Mouse (Mus musculus) kidney, postnatal 0 days (tissue): ENCODE results near the gene Selenon. TPM values are rescaled to one million over a fixed set of nuclear protein-coding genes. Genes with fewer than 3 reads are reported as not detected.

Experiments
- ATAC-seq: fragments of 200-750 bp; cut with Nextera tagmentation; replicated peaks from 2 replicates; pipeline ENCODE4 v1.8.0; 2017; ENCODE audit warnings: low read depth, moderate number of reproducible peaks, moderate TSS enrichment, moderate library complexity; ENCODE audit not compliant: low FRiP score
- DNase-seq: peaks from one replicate; pipeline ENCODE4 v3.0.0-alpha.2; 2016; ENCODE audit warnings: low spot score
- H3K27ac ChIP-seq: fragments of 300-500 bp; sonication (generic); 2 replicates; pipeline ENCODE4 v1.5.1; 2014; ENCODE audit warnings: mild to moderate bottlenecking
- H3K27me3 ChIP-seq: fragments of 300-500 bp; sonication (generic); 2 replicates; pipeline ENCODE4 v1.6.1; 2014; ENCODE audit warnings: low read length, mixed read lengths; ENCODE audit not compliant: insufficient read depth
- H3K36me3 ChIP-seq: fragments of 300-500 bp; sonication (generic); 2 replicates; pipeline ENCODE4 v1.6.1; 2014; ENCODE audit warnings: low read length, mixed read lengths; ENCODE audit not compliant: insufficient read depth
- H3K4me1 ChIP-seq: fragments of 300-500 bp; sonication (generic); replicated peaks from 2 replicates; pipeline ENCODE4 v1.6.1; 2014; ENCODE audit warnings: antibody characterized with exemption, low read length, mixed read lengths; ENCODE audit not compliant: insufficient read depth
- H3K4me2 ChIP-seq: fragments of 300-500 bp; sonication (generic); 2 replicates; pipeline ENCODE4 v1.6.1; 2014; ENCODE audit warnings: mild to moderate bottlenecking, low read length, moderate library complexity, mixed read lengths
- H3K4me3 ChIP-seq: fragments of 300-500 bp; sonication (generic); replicated peaks from 2 replicates; pipeline ENCODE4 v1.5.1; 2014; ENCODE audit warnings: low read depth, low read length
- H3K9ac ChIP-seq: fragments of 300-500 bp; sonication (generic); 2 replicates; pipeline ENCODE4 v1.6.1; 2014; ENCODE audit warnings: low read depth, low read length
- H3K9me3 ChIP-seq: fragments of 300-500 bp; sonication (generic); replicated peaks from 2 replicates; pipeline ENCODE4 v1.6.1; 2016; ENCODE audit warnings: low read length, inconsistent platforms, mixed read lengths
- CTCF ChIP-seq: IDR thresholded peaks from 2 replicates; pipeline ENCODE4 v1.5.1; 2016; ENCODE audit warnings: antibody characterized with exemption, low read depth, mild to moderate bottlenecking, moderate library complexity
- WGBS: fragments of 180-500 bp; shearing (Covaris S2); extraction: QIAGEN DNeasy Blood & Tissue Kit; methylation state at CpG from one replicate; pipeline ENCODE4 v1.1.7; 2014; 5-methylcytosine and 5-hydroxymethylcytosine counted together
- polyA plus RNA-seq: library from polyadenylated mRNA; unstranded; fragments of >200 nt; fragmentation: Nextera tagmentation; extraction: Ambion mirVana; gene quantifications from 2 replicates; pipeline ENCODE4 v1.2.1, GENCODE M21; 2015

Gene Selenon
- polyA plus RNA-seq, 1 experiment from 2014 or later: 27.9 TPM

DNA sequence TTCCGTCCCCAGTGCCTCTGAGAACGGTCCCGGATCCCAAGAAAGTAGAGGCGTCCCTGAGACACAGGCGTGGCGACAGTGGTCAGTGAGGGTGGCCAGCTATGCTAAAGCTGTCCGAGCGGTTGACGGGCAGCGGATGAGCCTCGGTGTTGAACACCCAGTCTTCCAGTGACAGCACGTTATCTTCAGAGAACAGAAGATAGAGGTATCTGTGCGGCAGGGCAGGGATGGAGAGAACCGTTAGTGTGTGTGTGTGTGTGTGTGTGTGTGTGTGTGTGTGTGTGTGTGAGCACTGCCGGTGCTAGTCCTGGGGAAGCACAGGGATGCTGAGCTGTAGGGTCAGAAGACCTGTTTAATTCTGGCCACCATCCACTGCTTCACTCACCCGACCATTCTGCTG lies 11.7 kb upstream of the Selenon start:
- Histone ChIP-seq H3K4me2 (no peak overlapping the region), H3K36me3 (no peaks in the 10 kb centered on the region), H3K4me3 (no peak overlapping the region), H3K9me3 (no peaks in the 10 kb centered on the region), H3K4me1 (no peaks in the 10 kb centered on the region), H3K27ac (no peak overlapping the region), H3K9ac (no peak overlapping the region), H3K27me3 (no peaks in the 10 kb centered on the region)
- no peak for TF ChIP-seq CTCF
- DNase-seq (no peak), ATAC-seq (no peak)
- WGBS: 89% methylated on average over 16 of the region's 16 CpGs

DNA sequence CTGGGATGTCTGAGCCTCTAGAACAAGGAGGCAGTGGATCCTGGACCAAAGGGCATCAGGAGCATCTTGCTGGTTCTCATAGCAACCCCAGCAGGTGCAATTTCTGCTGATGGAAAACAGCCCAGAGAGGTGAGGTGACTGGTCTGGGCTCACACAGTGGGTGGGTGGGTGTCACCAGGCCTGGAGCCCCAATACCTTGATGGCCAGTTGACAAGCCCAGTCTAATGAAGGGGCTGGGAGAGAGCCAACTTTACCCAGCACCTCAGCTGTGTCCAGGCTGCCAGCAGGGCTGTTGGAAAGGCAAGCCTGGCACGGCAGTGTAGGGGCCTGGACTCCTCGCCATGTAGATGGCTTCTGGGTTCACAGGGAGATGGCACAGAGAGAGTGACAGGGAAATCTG lies 10.0 kb upstream of the Selenon start:
- DNase-seq (no peak), ATAC-seq (no peak)
- WGBS: 92% methylated on average over 2 of the region's 2 CpGs
- no peaks in the 10 kb centered on the region for H3K27me3 ChIP-seq
- no peak overlapping the region for H3K9ac ChIP-seq
- no peak overlapping the region for H3K27ac ChIP-seq
- no peaks in the 10 kb centered on the region for H3K9me3 ChIP-seq
- no peaks in the 10 kb centered on the region for H3K36me3 ChIP-seq
- H3K4me1 ChIP-seq: no peaks in the 10 kb centered on the region
- H3K4me2 ChIP-seq: no peak overlapping the region
- TF ChIP-seq CTCF: no peak
- no peak overlapping the region for H3K4me3 ChIP-seq

DNA sequence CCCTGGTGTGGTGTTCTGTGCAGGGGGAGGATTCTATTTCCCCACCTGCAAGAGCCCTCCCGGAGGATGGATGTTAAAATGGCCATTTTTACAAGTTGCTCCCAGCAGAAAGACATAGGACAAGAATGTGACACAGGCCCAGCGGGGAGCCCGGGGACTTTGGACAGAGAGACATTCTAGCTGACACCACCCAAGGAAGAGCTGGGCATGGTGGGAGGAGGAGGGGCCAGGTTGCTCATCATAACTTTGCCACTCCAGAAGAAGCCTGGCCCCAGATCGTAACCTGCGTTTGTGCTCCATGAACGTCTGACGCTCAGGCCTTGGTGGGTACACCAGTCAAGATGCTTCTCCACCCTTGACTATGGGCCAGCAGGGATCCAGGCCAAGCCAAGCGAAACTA lies 8.7 kb upstream of the Selenon start:
- TF ChIP-seq CTCF: no peak
- ATAC-seq (no peak), DNase-seq (no peak)
- Histone ChIP-seq H3K9ac (no peak overlapping the region), H3K9me3 (no peaks in the 10 kb centered on the region), H3K4me2 (no peak overlapping the region), H3K4me1 (no peaks in the 10 kb centered on the region), H3K27me3 (no peaks in the 10 kb centered on the region), H3K4me3 (no peak overlapping the region), H3K27ac (no peak overlapping the region), H3K36me3 (no peaks in the 10 kb centered on the region)
- 94% methylated on average over 8 of the region's 8 CpGs for WGBS

DNA sequence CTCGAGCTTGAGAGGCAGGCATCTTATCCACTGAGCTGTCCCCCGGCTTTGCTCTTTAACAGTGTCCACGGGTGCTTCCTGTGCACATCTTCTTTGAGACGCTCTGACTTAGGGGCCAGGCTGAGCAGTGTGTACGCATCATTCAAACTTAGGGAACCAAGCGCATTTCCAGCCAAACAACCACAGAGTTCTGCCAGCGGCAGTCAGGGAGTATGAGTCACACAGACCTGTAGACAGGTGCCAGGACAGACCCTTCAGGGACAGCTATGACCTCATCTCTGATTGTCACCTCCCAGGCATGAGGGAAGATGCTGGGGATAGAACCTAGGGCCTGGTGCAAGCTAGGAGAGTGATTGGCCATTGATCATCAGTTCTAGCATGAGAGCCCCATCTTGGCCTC lies 7.2 kb upstream of the Selenon start:
- ATAC-seq (no peak), DNase-seq (no peak)
- Histone ChIP-seq H3K9me3 (no peaks in the 10 kb centered on the region), H3K27ac (no peak overlapping the region), H3K4me2 (no peak overlapping the region), H3K4me3 (no peak overlapping the region), H3K4me1 (no peaks in the 10 kb centered on the region), H3K27me3 (no peaks in the 10 kb centered on the region), H3K9ac (no peak overlapping the region), H3K36me3 (no peaks in the 10 kb centered on the region)
- WGBS: 77% methylated on average over 7 of the region's 7 CpGs
- no peak for TF ChIP-seq CTCF

DNA sequence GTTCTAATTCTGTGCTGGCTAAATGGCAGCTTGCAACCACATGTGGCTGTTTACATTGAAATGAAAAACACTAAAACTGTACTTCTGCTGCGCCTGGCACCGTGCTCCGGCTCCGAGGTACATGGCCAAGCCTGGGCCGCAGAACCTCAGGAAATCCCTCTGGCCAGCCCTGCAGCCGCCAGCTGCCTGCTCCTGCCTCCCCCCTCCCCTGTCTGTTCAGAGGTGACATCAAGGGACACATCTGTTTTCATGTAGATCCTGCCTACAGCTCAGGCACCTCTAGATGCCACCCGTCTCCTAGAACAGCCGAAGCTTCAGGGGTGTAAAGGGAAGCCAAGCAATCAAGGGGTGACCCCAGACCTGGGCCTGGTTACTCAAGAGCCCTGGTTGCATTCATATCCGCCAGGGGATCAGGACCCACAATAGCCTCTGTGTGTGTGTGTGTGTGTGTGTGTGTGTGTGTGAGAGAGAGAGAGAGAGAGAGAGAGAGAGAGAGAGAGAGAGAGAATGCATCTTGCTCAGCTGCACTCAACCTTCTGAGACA lies 6.7 kb upstream of the Selenon start:
- Histone ChIP-seq H3K27ac (no peak overlapping the region), H3K4me1 (no peaks in the 10 kb centered on the region), H3K4me2 (no peak overlapping the region), H3K36me3 (no peaks in the 10 kb centered on the region), H3K4me3 (no peak overlapping the region), H3K9me3 (no peaks in the 10 kb centered on the region), H3K9ac (no peak overlapping the region), H3K27me3 (no peaks in the 10 kb centered on the region)
- 57% methylated on average over 9 of the region's 9 CpGs for WGBS
- ATAC-seq (no peak), DNase-seq (no peak)
- TF ChIP-seq CTCF: no peak

DNA sequence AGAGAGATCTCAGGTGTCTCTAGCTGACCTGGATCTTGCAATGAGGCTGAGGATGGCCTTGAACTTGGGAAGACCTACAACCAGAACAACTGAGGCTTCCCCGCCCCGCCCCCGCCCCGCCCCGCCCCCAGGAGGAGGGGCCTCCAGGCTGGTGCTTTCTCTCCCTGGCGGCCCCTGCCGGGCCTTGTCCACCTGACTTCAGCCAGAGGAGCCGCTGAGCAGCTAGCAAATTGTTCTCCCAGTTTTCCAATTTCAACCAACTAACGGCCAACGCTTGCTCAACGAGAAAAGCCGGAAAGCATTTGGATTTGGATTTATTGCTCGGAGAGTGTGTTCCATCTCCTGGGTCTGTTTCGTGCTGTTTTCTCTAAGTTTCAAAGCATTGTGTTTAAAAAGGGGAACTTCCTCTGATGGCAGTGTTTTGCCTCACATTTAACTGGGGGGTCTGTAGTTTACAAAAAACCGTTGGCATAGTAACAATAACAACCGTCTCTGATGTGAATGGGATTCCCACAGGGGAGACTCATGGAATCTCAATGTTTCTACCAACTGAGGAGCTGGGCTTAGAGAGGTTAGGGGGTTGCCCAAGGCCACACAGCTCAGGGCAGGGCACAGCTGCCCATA lies 5.8 kb upstream of the Selenon start:
- WGBS: 15% methylated on average over 16 of the region's 16 CpGs

More for the DNA sequence above, 5.8 kb upstream of the Selenon start:
- Histone ChIP-seq H3K9me3 (no peaks in the 10 kb centered on the region), H3K4me2 (no peak overlapping the region), H3K4me3 (no peak overlapping the region), H3K27me3 (no peaks in the 10 kb centered on the region), H3K4me1 (no peaks in the 10 kb centered on the region), H3K27ac (no peak overlapping the region), H3K36me3 (no peaks in the 10 kb centered on the region), H3K9ac (no peak overlapping the region)
- ATAC-seq (no peak), DNase-seq (peak; percentile 66)
- peak; percentile 18; the same call in 1 of the 2 replicates for TF ChIP-seq CTCF
